Mouse (Mus musculus): ENCODE results near the gene Rnf220.

DNA sequence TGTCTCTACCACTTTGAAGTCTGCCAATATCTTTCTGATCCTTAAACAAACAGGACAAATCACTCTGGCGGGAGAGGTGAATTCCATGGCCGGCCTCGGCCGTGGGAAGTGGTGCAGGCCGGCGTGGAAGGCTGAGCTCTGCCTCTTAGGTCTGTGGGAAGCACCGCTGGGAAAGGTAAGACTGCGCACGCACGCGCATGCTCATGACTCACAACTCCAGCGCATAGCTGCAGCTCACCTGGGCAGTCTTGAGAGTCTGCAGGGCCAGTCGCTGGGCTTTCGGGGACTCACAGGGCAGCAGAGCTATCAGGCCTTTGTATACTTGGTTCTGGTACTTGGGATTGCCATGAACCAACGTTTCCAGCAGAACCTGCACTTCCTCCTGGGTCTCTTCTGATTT lies 267.3 kb downstream of the Rnf220 start:
- no peak for TF ChIP-seq GATA1 (IDR thresholded peaks at IDR 0.05; ENCODE audit: borderline replicate concordance, low read length)
- TF ChIP-seq FLI1 (IDR thresholded peaks at IDR 0.05; ENCODE audit: low read length) = no peak

Measured in megakaryocyte, embryonic 14.5 days (primary cell).